Mouse (Mus musculus): ENCODE measurements around the gene Gcnt3.

Gcnt3 gene

DNA sequence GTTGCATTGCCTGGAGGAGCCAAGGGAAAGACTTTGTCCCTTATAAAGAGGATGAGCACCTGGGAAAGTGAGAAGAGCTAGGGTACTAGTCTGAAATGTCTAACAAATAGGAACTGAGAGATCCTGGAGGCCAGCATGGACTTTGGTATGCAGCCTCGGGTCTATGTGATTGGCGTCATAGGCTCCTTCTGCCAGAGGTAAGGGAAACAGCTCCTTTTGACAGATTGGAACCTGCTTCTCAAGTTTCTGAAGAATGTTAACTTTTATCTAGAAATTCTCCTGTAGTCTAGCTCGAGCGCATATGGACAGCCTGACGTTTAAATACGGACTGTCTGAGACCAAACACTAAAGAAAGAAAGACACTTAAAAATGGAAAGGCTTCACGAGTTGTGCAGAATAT, at the start of gene Gcnt3:
Gene Gcnt3 (minus strand): TSS at position 101 of the 400 bp plus-strand sequence.
- in situ Hi-C loops (cut with MboI; ENCODE audit: low pct_unique_long_range_greater_than_20kb in 1 of 2, low sequenced_read_pairs in 2 of 2, unreplicated experiment in 1 of 2), result no loop called here

GRCm38 (mm10) chr9:70087379-70087778, 49.5 kb upstream of the Gcnt3 start:
- in situ Hi-C loops (cut with MboI; ENCODE audit: low pct_unique_long_range_greater_than_20kb in 1 of 2, low sequenced_read_pairs in 2 of 2, unreplicated experiment in 1 of 2), result loop anchor here in 1 of 2 experiments (10.0 kb wide), 1 partner anchor 63 kb away; no protein-coding TSS in a partner anchor

DNA sequence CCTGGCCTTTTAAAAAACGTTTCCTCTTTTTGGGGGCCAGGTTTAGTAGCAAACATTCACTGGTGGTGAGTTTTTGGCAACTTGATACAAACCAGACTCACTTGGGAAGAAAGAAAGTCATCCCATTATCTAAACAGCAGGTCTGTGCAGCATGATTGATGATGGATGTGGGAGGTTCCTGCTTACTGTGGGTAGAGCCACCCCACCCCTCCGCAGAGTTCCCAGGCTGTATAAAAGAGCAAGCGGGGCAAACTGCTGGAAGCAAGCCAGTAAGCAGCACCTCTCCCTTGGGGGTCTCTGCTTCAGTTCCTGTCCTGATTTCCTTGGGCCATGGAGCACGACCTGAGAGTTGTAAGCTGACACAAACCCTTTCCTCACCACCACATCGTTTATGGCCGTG, 48.2 kb upstream of the Gcnt3 start:
- in situ Hi-C loops (cut with MboI; ENCODE audit: low pct_unique_long_range_greater_than_20kb in 1 of 2, low sequenced_read_pairs in 2 of 2, unreplicated experiment in 1 of 2), result loop anchor here in 1 of 2 experiments (10.0 kb wide), 1 partner anchor 61 kb away; no protein-coding TSS in a partner anchor

DNA sequence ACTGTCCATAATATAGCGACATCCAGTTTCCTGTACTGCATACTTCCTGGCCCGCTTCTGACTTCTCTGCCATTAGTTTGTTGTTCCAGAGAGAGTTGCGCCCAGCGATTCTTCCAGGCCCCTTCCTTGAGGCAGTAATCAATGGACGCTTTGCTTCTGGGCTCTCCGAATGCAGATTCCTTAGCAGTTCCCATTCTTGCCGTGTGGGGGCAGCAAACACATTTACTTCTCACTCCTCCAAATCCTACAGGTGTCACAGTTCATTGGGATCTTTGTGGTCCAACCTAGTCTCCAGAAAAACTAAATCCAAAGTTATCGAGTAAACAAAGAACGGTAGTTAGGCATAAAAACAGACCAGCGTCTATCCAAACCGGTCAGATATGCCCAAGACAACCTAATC, 46.2 kb upstream of the Gcnt3 start:
- in situ Hi-C loops (cut with MboI; ENCODE audit: low pct_unique_long_range_greater_than_20kb in 1 of 2, low sequenced_read_pairs in 2 of 2, unreplicated experiment in 1 of 2), result loop anchor here in 1 of 2 experiments (10.0 kb wide), 1 partner anchor 59 kb away; no protein-coding TSS in a partner anchor

- in situ Hi-C loops (cut with MboI; ENCODE audit: low pct_unique_long_range_greater_than_20kb in 1 of 2, low sequenced_read_pairs in 2 of 2, unreplicated experiment in 1 of 2), result loop anchor here in 1 of 2 experiments (10.0 kb wide), 1 partner anchor 58 kb away; no protein-coding TSS in a partner anchor
Measured at GRCm38 (mm10) chr9:70082357-70083204, 44.7 kb upstream of the Gcnt3 start.

DNA sequence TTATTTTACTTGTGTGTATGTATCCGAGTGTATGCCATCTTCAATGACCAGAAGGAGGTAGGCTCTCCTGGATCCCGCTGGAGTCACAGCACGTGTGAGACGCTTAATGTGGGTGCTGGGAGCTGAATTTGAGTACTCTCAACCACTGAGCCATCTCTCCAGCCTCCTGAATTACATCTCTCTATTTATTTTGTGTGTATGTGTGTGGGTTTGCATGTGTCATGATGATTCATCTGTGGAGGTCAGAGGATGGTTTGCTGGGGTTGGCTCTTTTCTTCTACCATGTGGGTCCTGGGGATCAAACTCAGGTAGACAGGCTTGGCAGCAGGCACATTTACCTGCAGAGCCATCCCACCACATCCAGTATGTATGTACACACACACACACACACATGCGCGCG, 43.9 kb upstream of the Gcnt3 start:
- in situ Hi-C loops (cut with MboI; ENCODE audit: low pct_unique_long_range_greater_than_20kb in 1 of 2, low sequenced_read_pairs in 2 of 2, unreplicated experiment in 1 of 2), result loop anchor here in 1 of 2 experiments (10.0 kb wide), 1 partner anchor 57 kb away; no protein-coding TSS in a partner anchor

DNA sequence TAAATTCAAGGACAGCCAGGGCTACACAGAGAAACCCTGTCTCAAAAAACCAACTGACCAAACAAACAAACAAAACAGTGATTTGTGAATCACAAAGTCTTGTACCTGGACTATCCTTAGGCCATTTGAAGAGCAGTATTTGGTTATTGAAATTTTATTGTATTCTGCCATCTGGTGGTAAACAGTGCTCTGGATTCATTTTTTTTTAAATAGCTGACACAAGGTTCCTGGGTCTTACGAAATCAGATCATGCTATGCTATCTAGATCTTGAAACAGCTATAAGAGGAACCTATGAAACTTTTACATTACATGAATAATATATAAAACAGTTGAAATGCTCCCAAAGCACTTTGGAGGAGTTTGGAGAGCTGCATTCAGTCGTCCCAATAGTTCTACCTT, 43.1 kb upstream of the Gcnt3 start:
- in situ Hi-C loops (cut with MboI; ENCODE audit: low pct_unique_long_range_greater_than_20kb in 1 of 2, low sequenced_read_pairs in 2 of 2, unreplicated experiment in 1 of 2), result loop anchor here in 1 of 2 experiments (10.0 kb wide), 1 partner anchor 56 kb away; no protein-coding TSS in a partner anchor

DNA sequence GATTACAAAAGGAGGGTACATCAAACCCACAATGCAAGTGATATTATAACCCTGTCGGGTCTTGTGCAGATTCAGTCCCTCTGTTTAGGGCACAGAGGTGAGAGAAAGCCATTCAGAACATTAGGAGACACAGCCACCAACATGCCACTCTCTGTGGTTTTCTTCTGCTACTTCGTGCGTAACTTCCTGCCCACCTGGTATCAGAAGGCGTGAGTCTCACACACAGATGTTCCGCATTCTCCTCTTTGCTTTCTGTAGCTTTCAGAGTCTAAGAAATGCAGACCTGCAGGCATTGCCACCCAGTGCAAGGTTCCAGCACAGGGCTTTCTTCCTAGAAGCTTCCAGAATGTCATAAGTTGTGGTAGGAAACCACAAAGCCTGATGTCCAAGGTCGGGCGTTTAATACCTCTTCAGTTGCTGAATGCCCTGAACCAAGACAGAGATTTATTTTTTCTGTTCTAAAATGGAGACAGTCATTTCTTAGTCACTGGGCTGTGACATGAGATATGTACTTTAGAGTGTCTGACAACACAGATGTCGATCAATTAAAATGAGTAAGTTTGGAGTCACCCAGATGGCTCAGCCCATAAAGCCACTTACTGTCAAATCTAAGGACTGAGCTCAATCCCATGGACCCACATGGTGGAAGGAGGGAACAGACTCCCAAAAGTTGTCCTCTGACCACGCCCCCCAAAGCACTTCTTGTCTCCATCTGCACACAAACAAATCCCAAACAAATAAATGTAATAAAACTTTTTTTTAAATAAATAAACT, 42.3 kb upstream of the Gcnt3 start:
- in situ Hi-C loops (cut with MboI; ENCODE audit: low pct_unique_long_range_greater_than_20kb in 1 of 2, low sequenced_read_pairs in 2 of 2, unreplicated experiment in 1 of 2), result loop anchor here in 1 of 2 experiments (10.0 kb wide), 1 partner anchor 55 kb away; no protein-coding TSS in a partner anchor

- in situ Hi-C loops (cut with MboI; ENCODE audit: low pct_unique_long_range_greater_than_20kb in 1 of 2, low sequenced_read_pairs in 2 of 2, unreplicated experiment in 1 of 2), result loop anchor here in 1 of 2 experiments (5.0 kb wide), 1 partner anchor 51 kb away; no protein-coding TSS in a partner anchor
Measured at GRCm38 (mm10) chr9:70078034-70078433, 40.1 kb upstream of the Gcnt3 start.

GRCm38 (mm10) chr9:70077170-70077569, 39.3 kb upstream of the Gcnt3 start:
- in situ Hi-C loops (cut with MboI; ENCODE audit: low pct_unique_long_range_greater_than_20kb in 1 of 2, low sequenced_read_pairs in 2 of 2, unreplicated experiment in 1 of 2), result loop anchor here in 1 of 2 experiments (5.0 kb wide), 1 partner anchor 50 kb away; no protein-coding TSS in a partner anchor

DNA sequence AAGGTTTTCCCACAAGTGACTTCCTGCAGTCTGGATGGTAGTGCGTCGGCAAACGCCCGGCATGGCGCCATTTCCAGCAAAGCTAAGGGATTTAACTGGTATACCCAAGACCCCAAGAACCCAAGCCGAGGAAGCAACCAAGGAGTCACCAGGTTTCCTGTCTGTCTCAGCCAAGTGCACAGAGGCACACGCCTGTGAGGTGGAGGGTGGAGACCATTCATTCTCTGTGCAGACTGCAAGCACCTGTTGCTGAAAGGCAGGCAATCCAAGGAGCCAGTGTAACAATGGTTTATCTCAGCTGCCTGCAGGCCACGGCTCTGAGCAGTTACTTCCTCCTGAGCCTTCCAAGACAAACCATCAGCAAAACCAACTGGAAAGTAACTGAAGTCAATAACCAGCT, 34.5 kb upstream of the Gcnt3 start:
- in situ Hi-C loops (cut with MboI; ENCODE audit: low pct_unique_long_range_greater_than_20kb in 1 of 2, low sequenced_read_pairs in 2 of 2, unreplicated experiment in 1 of 2), result no loop called here

- in situ Hi-C loops (cut with MboI; ENCODE audit: low pct_unique_long_range_greater_than_20kb in 1 of 2, low sequenced_read_pairs in 2 of 2, unreplicated experiment in 1 of 2), result no loop called here
Measured at GRCm38 (mm10) chr9:70069961-70070435, 32.1 kb upstream of the Gcnt3 start.

GRCm38 (mm10) chr9:70067497-70067896, 29.6 kb upstream of the Gcnt3 start:
- in situ Hi-C loops (cut with MboI; ENCODE audit: low pct_unique_long_range_greater_than_20kb in 1 of 2, low sequenced_read_pairs in 2 of 2, unreplicated experiment in 1 of 2), result no loop called here

GRCm38 (mm10) chr9:70062012-70062411, 24.1 kb upstream of the Gcnt3 start:
- in situ Hi-C loops (cut with MboI; ENCODE audit: low pct_unique_long_range_greater_than_20kb in 1 of 2, low sequenced_read_pairs in 2 of 2, unreplicated experiment in 1 of 2), result no loop called here

DNA sequence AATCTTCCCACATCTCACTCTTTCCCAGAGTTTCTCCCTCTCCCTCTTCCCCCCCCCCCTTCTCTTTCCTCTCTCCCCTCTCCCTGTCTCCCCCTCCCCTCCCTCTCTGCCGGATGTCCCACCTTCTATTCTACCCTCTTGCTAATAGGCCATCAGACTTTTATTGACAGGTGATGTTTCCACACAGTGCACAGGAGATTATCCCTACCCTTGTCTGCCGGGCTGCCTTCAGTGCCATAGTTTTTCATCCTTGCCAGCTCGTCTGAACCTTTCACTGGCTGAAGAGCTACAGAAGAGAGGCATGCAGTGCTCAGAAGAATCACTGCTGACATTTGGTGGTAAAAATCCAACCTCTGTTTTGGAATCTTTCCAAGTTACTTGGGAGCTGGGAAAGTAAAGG, 15.5 kb upstream of the Gcnt3 start:
- in situ Hi-C loops (cut with MboI; ENCODE audit: low pct_unique_long_range_greater_than_20kb in 1 of 2, low sequenced_read_pairs in 2 of 2, unreplicated experiment in 1 of 2), result no loop called here

DNA sequence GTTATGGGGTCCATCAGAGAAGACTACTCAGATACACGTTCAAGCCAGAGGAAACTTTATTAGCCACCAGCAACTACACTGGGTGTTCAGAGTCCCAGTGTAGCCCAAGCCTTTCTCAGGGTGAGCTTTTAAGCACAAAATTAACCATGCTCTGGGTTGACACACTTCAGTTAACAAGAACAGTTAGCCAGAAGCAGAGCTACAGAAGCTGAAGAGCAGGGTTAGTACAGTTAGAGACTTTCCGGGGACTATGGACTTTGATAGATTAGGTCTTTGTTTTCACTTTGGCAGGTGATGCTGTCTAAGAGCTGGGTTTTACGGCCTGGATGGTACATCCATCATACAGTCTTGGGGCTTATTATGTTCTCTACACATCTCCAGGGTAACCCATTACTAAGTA, 14.8 kb upstream of the Gcnt3 start:
- in situ Hi-C loops (cut with MboI; ENCODE audit: low pct_unique_long_range_greater_than_20kb in 1 of 2, low sequenced_read_pairs in 2 of 2, unreplicated experiment in 1 of 2), result no loop called here

DNA sequence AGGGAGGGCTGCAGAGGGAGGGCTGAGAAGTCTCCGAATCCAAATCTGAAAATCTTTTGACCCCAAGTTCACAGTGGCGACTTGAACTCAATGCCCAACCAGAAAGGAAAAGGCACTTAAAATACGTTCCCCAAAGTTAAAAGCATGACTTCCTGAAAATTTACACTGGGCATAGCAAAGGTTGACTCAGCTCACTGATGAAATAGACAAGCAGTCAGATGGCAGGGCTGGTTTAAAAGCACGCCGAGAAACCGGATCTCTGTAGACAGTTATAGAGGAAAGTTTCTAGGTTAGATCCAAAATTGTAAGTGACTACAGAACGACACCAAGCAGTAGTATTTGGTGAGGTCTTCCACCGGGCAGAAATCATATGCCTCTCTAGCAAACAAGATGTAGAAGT, 12.0 kb upstream of the Gcnt3 start:
- in situ Hi-C loops (cut with MboI; ENCODE audit: low pct_unique_long_range_greater_than_20kb in 1 of 2, low sequenced_read_pairs in 2 of 2, unreplicated experiment in 1 of 2), result no loop called here

- in situ Hi-C loops (cut with MboI; ENCODE audit: low pct_unique_long_range_greater_than_20kb in 1 of 2, low sequenced_read_pairs in 2 of 2, unreplicated experiment in 1 of 2), result no loop called here
Measured at GRCm38 (mm10) chr9:70049416-70049783, 11.5 kb upstream of the Gcnt3 start.

Data from mouse embryonic stem cell (cell line).